Mouse (Mus musculus): ENCODE measurements around the gene Pde4dip. TPM values are rescaled to one million over a fixed set of nuclear protein-coding genes. Genes with fewer than 3 reads are reported as not detected.
A peak's percentile ranks its signal among the peaks of the same experiment; 100 is the strongest.

Gene Pde4dip
- polyA plus RNA-seq, 1 experiment from 2014 or later: 76.6 TPM

DNA sequence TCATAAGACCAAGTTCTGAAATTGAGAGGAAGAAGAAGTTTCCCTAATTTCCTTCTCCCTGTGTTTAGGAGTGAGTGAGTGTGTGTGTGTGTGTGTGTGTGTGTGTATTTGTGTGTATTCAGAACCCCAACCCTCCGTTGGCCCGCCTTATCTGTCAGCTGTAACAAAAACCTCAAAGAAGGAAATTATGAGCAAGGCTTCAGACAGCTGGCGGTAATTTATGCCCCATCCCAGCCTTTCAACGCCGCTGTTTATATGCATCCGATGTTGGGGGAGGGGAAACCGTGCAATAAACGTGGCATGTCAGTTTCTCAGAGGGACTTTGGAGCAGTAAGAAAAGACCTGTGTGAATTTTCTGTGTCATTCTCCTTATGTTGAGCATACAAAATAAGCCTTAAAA lies 12.2 kb downstream of the Pde4dip start:
- no peak for ATAC-seq (ENCODE audit: low FRiP score)
- no peaks in the 10 kb centered on the region for H3K36me3 ChIP-seq (replicated peaks; ENCODE audit: control insufficient read depth, insufficient read depth)

DNA sequence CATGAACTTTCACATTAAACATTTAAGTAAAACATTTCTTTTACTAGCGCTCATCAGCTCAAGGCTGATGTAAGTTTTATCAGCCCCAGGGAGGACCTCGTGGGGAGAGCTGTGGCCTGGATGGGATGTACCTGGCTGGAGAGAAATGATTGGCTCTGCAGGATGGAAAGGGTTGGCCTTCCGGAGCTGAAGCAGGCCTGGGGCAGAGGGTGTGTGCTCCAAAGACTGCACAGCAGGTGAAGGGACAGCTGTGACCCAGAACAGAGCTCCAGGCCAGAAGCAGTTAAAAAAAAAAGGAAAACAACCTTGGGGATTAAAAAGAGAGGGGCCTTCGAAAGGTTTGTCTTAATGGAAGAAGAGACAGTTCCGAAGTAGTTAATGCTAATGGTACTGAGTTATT lies 13.7 kb downstream of the Pde4dip start:
- WGBS: 28% methylated on average over 5 of the region's 5 CpGs
- no peak for DNase-seq (ENCODE audit: low spot score)

More for the DNA sequence above, 12.2 kb downstream of the Pde4dip start:
- DNase-seq (ENCODE audit: low spot score): no peak
- Histone ChIP-seq H3K9me3 (ENCODE audit: control insufficient read depth, low read length) (no peaks in the 10 kb centered on the region), H3K4me2 (replicated peaks) (no peak overlapping the region), H3K4me3 (replicated peaks; ENCODE audit: low read length) (no peak overlapping the region), H3K27me3 (ENCODE audit: control insufficient read depth, insufficient read depth, low read length) (no peaks in the 10 kb centered on the region), H3K9ac (no peak overlapping the region), H3K27ac (no peak overlapping the region), H3K4me1 (replicated peaks; ENCODE audit: control insufficient read depth, insufficient read depth, low read length) (peaks cover 4% of the 10 kb centered on the region; the same call in 1 of the 2 replicates)
- 13% methylated on average over 8 of the region's 8 CpGs for WGBS

DNA sequence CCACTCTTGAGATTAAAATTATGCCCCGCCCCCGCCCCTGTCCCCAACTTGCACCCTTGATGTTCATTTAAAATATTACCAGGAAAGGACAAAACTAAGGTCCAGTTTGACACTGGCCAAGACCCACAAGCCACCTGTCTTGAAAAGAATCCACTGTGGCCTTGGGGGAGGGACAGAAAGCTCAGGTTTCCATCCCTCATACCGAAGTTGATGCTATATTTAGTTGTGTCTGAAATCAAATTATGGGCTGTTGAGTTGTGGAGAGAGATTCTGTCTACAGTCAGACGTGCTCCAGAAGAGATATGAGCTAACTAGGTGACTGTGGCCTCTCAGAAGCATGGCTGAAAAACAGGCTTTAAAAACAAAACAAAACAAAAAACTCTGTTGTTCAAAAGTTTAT lies 18.8 kb downstream of the Pde4dip start:
- Histone ChIP-seq H3K4me2 (replicated peaks) (no peak overlapping the region), H3K27ac (no peak overlapping the region), H3K9ac (no peak overlapping the region), H3K36me3 (replicated peaks; ENCODE audit: control insufficient read depth, insufficient read depth) (no peaks in the 10 kb centered on the region), H3K4me1 (replicated peaks; ENCODE audit: control insufficient read depth, insufficient read depth, low read length) (peaks cover 2% of the 10 kb centered on the region; the same call in 1 of the 2 replicates), H3K27me3 (ENCODE audit: control insufficient read depth, insufficient read depth, low read length) (peaks cover 15% of the 10 kb centered on the region), H3K9me3 (ENCODE audit: control insufficient read depth, low read length) (no peaks in the 10 kb centered on the region), H3K4me3 (replicated peaks; ENCODE audit: low read length) (no peak overlapping the region)
- 82% methylated on average over 4 of the region's 4 CpGs for WGBS
- no peak for ATAC-seq (ENCODE audit: low FRiP score)
- no peak for DNase-seq (ENCODE audit: low spot score)

More for the DNA sequence above, 13.7 kb downstream of the Pde4dip start:
- H3K9me3 ChIP-seq (ENCODE audit: control insufficient read depth, low read length): no peaks in the 10 kb centered on the region
- ATAC-seq (ENCODE audit: low FRiP score): no peak
- no peak overlapping the region for H3K27ac ChIP-seq
- H3K27me3 ChIP-seq (ENCODE audit: control insufficient read depth, insufficient read depth, low read length): no peaks in the 10 kb centered on the region
- no peak overlapping the region for H3K4me3 ChIP-seq (replicated peaks; ENCODE audit: low read length)
- H3K9ac ChIP-seq: no peak overlapping the region
- no peak overlapping the region for H3K4me2 ChIP-seq (replicated peaks)
- peaks cover 4% of the 10 kb centered on the region; the same call in 1 of the 2 replicates for H3K4me1 ChIP-seq (replicated peaks; ENCODE audit: control insufficient read depth, insufficient read depth, low read length)
- no peaks in the 10 kb centered on the region for H3K36me3 ChIP-seq (replicated peaks; ENCODE audit: control insufficient read depth, insufficient read depth)

DNA sequence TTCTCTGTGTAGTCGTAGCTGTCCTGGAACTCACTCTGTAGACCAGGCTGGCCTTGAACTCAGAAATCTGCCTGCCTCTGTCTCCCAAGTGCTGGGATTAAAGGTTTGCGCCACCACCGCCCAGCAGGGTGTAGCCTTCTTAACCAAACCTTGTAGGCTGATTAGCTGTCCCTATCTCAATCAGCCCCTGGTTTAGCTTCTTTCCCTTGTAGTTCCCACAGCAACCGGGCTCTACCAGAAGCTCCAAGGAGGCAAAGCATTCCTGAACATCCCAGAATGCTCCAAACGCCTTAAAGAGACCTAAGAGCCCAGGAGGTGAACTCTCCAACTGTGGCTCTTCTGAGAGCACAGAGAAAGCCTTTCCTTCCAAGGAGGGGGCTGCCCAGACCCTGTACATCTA lies 19.8 kb downstream of the Pde4dip start:
- Histone ChIP-seq H3K9ac (no peak overlapping the region), H3K4me1 (replicated peaks; ENCODE audit: control insufficient read depth, insufficient read depth, low read length) (peaks cover 2% of the 10 kb centered on the region; the same call in 1 of the 2 replicates), H3K9me3 (ENCODE audit: control insufficient read depth, low read length) (no peaks in the 10 kb centered on the region), H3K36me3 (replicated peaks; ENCODE audit: control insufficient read depth, insufficient read depth) (no peaks in the 10 kb centered on the region), H3K27ac (no peak overlapping the region), H3K27me3 (ENCODE audit: control insufficient read depth, insufficient read depth, low read length) (peaks cover 15% of the 10 kb centered on the region), H3K4me2 (replicated peaks) (peak overlapping the region; percentile 95; the same call in 1 of the 2 replicates), H3K4me3 (replicated peaks; ENCODE audit: low read length) (no peak overlapping the region)
- 53% methylated on average over 5 of the region's 5 CpGs for WGBS
- ATAC-seq (ENCODE audit: low FRiP score) (no peak), DNase-seq (ENCODE audit: low spot score) (no peak)

DNA sequence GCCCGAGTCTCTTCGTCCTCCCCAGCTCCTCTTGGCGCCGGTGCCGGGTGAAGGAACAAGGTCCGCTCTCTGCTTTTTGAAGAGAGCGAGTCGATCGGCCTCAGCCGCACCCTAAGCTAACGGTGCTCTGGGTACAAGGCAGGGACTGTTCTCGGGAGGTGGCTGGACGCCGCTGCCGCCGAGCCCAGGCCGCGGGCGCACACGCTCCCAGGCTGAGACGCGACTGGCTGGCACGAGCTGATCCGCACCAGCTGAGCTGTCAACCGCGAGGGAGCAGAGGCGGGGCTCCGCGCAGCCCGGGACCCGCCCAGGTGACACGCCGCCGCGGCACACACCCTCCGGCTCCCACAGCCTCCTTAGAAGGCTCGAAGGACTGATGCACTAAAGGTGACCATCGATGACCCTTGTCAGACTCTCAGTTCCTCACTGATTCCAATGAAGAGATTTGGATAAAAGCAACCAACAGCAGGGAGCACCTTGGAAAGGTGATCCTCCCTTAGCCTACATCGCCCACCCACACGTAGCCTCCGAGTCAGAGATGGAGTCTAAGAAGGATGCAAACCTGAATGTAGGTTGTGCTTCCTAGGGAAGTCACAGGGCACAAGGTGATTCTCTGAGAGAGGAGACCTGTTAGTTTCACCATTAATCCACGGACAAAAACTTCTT lies 20.4 kb downstream of the Pde4dip start:
- H3K4me3 ChIP-seq (replicated peaks; ENCODE audit: low read length): peak overlapping the region; percentile 58
- peak; percentile 72 for DNase-seq (ENCODE audit: low spot score)
- H3K4me1 ChIP-seq (replicated peaks; ENCODE audit: control insufficient read depth, insufficient read depth, low read length): peaks cover 2% of the 10 kb centered on the region; the same call in 1 of the 2 replicates
- H3K27me3 ChIP-seq (ENCODE audit: control insufficient read depth, insufficient read depth, low read length): peaks cover 15% of the 10 kb centered on the region
- H3K9me3 ChIP-seq (ENCODE audit: control insufficient read depth, low read length): no peaks in the 10 kb centered on the region
- peak overlapping the region; percentile 95 for H3K4me2 ChIP-seq (replicated peaks)
- peak; percentile 91 for ATAC-seq (ENCODE audit: low FRiP score)
- H3K9ac ChIP-seq: peak overlapping the region; percentile 67
- H3K27ac ChIP-seq: 0 out of 2 replicates have a peak overlapping the region, but pooled peaks have one; percentile 14
- WGBS: 3% methylated on average over 42 of the region's 42 CpGs
- no peaks in the 10 kb centered on the region for H3K36me3 ChIP-seq (replicated peaks; ENCODE audit: control insufficient read depth, insufficient read depth)

DNA sequence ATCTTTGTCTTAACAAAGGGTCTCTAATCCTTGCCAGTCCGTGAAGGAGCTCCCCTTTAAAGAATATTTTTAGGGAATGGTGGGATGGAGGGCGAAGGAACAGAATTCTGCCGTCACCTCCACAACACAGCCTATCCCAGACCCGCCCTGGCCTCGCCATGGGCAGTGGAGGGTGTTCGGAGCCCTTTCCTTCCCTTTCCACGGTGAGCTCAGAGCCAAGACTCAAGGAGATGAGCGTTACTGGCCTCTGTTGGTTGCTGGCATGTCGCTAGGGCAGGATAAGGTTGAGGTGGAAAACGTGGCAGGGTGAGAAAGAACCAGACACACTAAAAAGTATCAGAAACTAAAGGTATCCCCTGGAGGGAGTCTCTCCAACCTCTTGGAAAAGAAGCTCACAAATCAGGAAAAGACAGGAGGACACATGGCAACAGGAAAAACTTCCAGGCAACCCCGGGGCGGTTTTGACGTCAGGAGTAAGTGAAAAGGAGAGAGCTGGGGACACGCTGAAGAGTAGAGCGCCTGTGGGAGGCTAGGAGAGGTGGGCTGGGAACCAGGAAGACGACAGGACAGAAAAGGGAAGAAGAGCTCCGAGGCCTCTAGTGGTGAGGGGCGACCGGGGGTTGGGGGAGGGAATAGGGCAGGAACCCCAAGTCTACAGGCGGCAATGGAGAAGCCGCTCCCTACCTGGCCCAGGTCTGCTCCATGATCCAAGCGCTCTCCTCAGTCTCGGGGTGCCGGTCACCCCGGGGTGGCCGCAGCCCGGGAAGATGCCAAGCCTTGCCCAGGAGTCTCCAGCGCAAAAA lies 21.1 kb downstream of the Pde4dip start:
- Histone ChIP-seq H3K4me3 (replicated peaks; ENCODE audit: low read length) (peak overlapping the region; percentile 58), H3K9me3 (ENCODE audit: control insufficient read depth, low read length) (no peaks in the 10 kb centered on the region), H3K9ac (peak overlapping the region; percentile 67), H3K4me2 (replicated peaks) (peak overlapping the region; percentile 95), H3K27ac (no peak overlapping the region), H3K36me3 (replicated peaks; ENCODE audit: control insufficient read depth, insufficient read depth) (no peaks in the 10 kb centered on the region), H3K4me1 (replicated peaks; ENCODE audit: control insufficient read depth, insufficient read depth, low read length) (peaks cover 2% of the 10 kb centered on the region; the same call in 1 of the 2 replicates), H3K27me3 (ENCODE audit: control insufficient read depth, insufficient read depth, low read length) (peaks cover 15% of the 10 kb centered on the region)
- no peak for DNase-seq (ENCODE audit: low spot score)
- under 1% methylated on average over 28 of the region's 28 CpGs for WGBS
- peak; percentile 54 for ATAC-seq (ENCODE audit: low FRiP score)

DNA sequence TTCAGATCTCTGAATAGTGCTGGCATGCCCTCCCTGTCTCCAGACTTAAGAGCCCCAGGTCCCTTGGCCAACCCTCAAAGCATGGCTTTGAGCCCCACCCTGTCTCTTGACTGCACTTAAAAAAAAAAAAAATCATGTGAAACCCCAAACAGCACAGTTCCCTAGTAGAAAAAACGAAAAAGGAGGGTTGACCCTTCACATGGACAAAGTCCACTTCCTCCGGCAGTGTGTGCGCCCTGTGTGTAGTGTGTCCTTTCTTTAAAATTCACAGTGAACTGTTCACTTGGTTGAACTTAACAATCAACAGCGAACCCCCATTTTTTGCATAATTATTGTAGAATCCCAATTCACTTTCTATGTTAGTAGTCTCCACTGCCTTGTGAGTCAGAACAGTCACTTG lies 21.8 kb downstream of the Pde4dip start:
- no peak overlapping the region for H3K27ac ChIP-seq
- no peak for ATAC-seq (ENCODE audit: low FRiP score)

DNA sequence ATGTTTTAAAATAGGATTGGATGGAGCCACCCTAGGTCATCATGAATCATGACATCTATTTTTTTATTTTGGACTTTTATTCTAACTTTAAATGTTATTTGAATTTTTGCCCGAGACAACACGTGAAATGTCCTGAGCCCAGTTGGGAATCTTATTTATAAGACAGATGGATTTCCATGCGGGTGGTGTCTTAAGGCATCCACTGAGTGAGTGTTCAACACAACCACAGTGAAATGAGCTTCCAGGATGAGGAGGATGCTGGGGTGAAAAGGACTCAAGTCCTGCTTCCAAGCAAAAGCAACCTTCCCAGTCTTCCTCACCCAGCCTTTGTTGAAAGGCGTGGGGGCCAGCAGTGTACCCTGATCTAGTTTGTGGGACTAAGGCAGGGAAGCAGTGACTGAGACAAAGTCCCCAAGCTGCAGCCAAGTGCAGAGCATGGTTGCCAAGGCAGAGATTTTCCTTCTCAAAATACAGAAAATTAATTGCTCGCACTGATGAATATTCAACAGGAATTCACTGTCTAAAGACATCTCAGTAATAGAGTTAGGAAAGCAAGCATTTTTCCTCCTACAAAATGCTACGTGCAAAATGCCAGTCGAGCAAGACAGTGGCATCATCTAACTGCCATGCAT lies 27.6 kb downstream of the Pde4dip start:
- Histone ChIP-seq H3K27me3 (ENCODE audit: control insufficient read depth, insufficient read depth, low read length) (peaks cover 5% of the 10 kb centered on the region; the same call in 1 of the 2 replicates), H3K4me1 (replicated peaks; ENCODE audit: control insufficient read depth, insufficient read depth, low read length) (no peaks in the 10 kb centered on the region), H3K36me3 (replicated peaks; ENCODE audit: control insufficient read depth, insufficient read depth) (no peaks in the 10 kb centered on the region), H3K4me3 (replicated peaks; ENCODE audit: low read length) (no peak overlapping the region), H3K27ac (no peak overlapping the region), H3K4me2 (replicated peaks) (no peak overlapping the region), H3K9me3 (ENCODE audit: control insufficient read depth, low read length) (no peaks in the 10 kb centered on the region), H3K9ac (no peak overlapping the region)
- ATAC-seq (ENCODE audit: low FRiP score) (no peak), DNase-seq (ENCODE audit: low spot score) (no peak)
- whole genome bisulfite sequencing: 88% methylated on average over 7 of the region's 7 CpGs

More for the DNA sequence above, 21.8 kb downstream of the Pde4dip start:
- Histone ChIP-seq H3K9ac (no peak overlapping the region; the same call in 1 of the 2 replicates), H3K4me1 (replicated peaks; ENCODE audit: control insufficient read depth, insufficient read depth, low read length) (peaks cover 2% of the 10 kb centered on the region; the same call in 1 of the 2 replicates), H3K36me3 (replicated peaks; ENCODE audit: control insufficient read depth, insufficient read depth) (no peaks in the 10 kb centered on the region), H3K4me2 (replicated peaks) (peak overlapping the region; percentile 95), H3K9me3 (ENCODE audit: control insufficient read depth, low read length) (no peaks in the 10 kb centered on the region), H3K4me3 (replicated peaks; ENCODE audit: low read length) (peak overlapping the region; percentile 58; the same call in 1 of the 2 replicates), H3K27me3 (ENCODE audit: control insufficient read depth, insufficient read depth, low read length) (peaks cover 15% of the 10 kb centered on the region)
- WGBS: 63% methylated on average over 4 of the region's 4 CpGs
- DNase-seq (ENCODE audit: low spot score): no peak

DNA sequence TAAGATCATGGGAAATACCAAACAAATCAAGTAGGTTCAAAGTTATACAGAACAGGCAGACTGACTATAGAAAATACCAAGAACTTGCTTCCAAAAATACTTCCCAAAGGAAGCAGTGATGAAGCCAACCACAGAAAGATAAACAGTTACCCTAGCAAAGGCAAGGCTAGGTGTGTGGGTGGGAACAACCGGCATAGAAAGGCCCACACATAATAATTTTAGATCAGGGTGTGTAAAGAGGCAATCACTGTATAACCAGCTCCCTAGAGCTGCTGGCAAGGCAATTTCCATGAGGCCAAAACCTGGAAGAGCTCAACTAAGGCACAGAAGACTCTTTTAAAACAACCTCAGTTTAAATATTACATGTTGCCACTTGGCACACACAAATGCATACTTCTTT lies 29.1 kb downstream of the Pde4dip start:
- 77% methylated on average over 1 of the region's 1 CpGs for WGBS

More for the DNA sequence above, 29.1 kb downstream of the Pde4dip start:
- H3K27ac ChIP-seq: no peak overlapping the region
- H3K9ac ChIP-seq: no peak overlapping the region
- DNase-seq (ENCODE audit: low spot score) (no peak), ATAC-seq (ENCODE audit: low FRiP score) (no peak)
- no peak overlapping the region for H3K4me3 ChIP-seq (replicated peaks; ENCODE audit: low read length)
- H3K27me3 ChIP-seq (ENCODE audit: control insufficient read depth, insufficient read depth, low read length): no peaks in the 10 kb centered on the region
- no peaks in the 10 kb centered on the region for H3K4me1 ChIP-seq (replicated peaks; ENCODE audit: control insufficient read depth, insufficient read depth, low read length)
- H3K9me3 ChIP-seq (ENCODE audit: control insufficient read depth, low read length): no peaks in the 10 kb centered on the region
- no peak overlapping the region for H3K4me2 ChIP-seq (replicated peaks)
- no peaks in the 10 kb centered on the region for H3K36me3 ChIP-seq (replicated peaks; ENCODE audit: control insufficient read depth, insufficient read depth)

Measured in hindbrain, embryonic 14.5 days (tissue).